Mouse (Mus musculus) small intestine, adult 2 months (tissue): Measurements from ENCODE around the gene Nanos2. TPM values are rescaled to one million over a fixed set of nuclear protein-coding genes. Genes with fewer than 3 reads are reported as not detected.

Source experiments
- H3K27ac ChIP-seq: fragments of 200-500 bp; 2 replicates; pipeline ENCODE4 v1.5.1; 2012; ENCODE audit warnings: low read depth, low read length, control low read depth, inconsistent platforms; ENCODE audit not compliant: insufficient read depth
- H3K27me3 ChIP-seq: fragments of 200-500 bp; 2 replicates; pipeline ENCODE4 v1.6.1; 2012; ENCODE audit warnings: mild to moderate bottlenecking, moderate library complexity, low read length, inconsistent platforms; ENCODE audit not compliant: control insufficient read depth, insufficient read depth
- H3K36me3 ChIP-seq: fragments of 200-500 bp; 2 replicates; pipeline ENCODE4 v1.6.1; 2012; ENCODE audit warnings: mild to moderate bottlenecking, low read length, control low read depth, inconsistent platforms; ENCODE audit not compliant: control insufficient read depth, insufficient read depth
- H3K4me1 ChIP-seq: fragments of 200-500 bp; 2 replicates; pipeline ENCODE4 v1.6.1; 2012; ENCODE audit warnings: low read length, inconsistent platforms, mixed read lengths; ENCODE audit not compliant: control insufficient read depth, insufficient read depth, insufficient read length
- H3K4me3 ChIP-seq: fragments of 200-500 bp; 2 replicates; pipeline ENCODE4 v1.5.1; 2012; ENCODE audit warnings: low read depth, mild to moderate bottlenecking, control low read depth, inconsistent platforms, low read length, moderate library complexity
- CTCF ChIP-seq: fragments of 200-500 bp; IDR thresholded peaks from 2 replicates; pipeline ENCODE4 v1.5.1; 2012; ENCODE audit warnings: low read depth, mild to moderate bottlenecking, control low read depth, inconsistent platforms, low read length, moderate library complexity, mixed read lengths; ENCODE audit not compliant: insufficient replicate concordance, insufficient read length; ENCODE audit errors: extremely low read depth
- POLR2A ChIP-seq: fragments of 200-500 bp; IDR thresholded peaks from 2 replicates; pipeline ENCODE4 v1.6.1; 2012; ENCODE audit warnings: low read depth, mild to moderate bottlenecking, control low read depth, inconsistent platforms, low read length, moderate library complexity
- WGBS: fragments of 180-500 bp; shearing (Covaris S2); methylation state at CpG from one replicate; pipeline ENCODE4 v1.1.7; 2018; 5-methylcytosine and 5-hydroxymethylcytosine counted together
- polyA plus RNA-seq: library from polyadenylated mRNA; depleted of rRNA; stranded (reverse); fragments of >200 nt; gene quantifications from 2 replicates; pipeline ENCODE4 v1.2.3, GENCODE M21; 2012

Gene Nanos2
- polyA plus RNA-seq, 1 experiment = not detected

DNA sequence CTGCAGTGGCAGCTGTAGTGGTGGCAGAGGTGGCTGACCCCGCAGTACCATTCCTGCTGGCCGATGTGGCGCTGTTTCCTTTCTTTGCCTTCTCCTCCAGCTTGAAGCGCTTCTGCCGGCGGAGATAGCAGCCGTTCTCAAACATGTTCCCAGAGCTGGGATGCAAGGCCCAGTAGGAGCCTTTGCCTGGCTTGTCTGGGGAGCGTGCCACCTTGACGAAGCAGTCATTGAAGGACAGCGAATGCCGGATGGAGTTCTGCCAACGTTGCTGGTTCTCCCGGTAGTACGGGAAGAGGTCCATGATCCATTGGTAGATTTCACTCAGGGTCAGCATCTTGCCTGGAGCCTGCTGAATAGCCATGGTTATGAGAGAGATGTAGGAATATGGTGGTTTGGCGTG is 27.3 kb downstream of the Nanos2 start:
- Histone ChIP-seq H3K4me3 (no peak overlapping the region), H3K27ac (no peak overlapping the region), H3K27me3 (no peaks in the 10 kb centered on the region; the same call in 1 of the 2 replicates), H3K36me3 (no peaks in the 10 kb centered on the region), H3K4me1 (peaks cover 13% of the 10 kb centered on the region)
- TF ChIP-seq CTCF (no peak), POLR2A (no peak)
- WGBS = 83% methylated on average over 15 of the region's 15 CpGs

- Histone ChIP-seq H3K27ac (no peak overlapping the region), H3K36me3 (no peaks in the 10 kb centered on the region), H3K4me3 (no peak overlapping the region), H3K4me1 (peaks cover 11% of the 10 kb centered on the region), H3K27me3 (no peaks in the 10 kb centered on the region; the same call in 1 of the 2 replicates)
- TF ChIP-seq CTCF (no peak), POLR2A (no peak)
- 72% methylated on average over 4 of the region's 4 CpGs for WGBS
Observed at GRCm38 (mm10) chr7:19016042-19016441, 28.8 kb downstream of the Nanos2 start.

DNA sequence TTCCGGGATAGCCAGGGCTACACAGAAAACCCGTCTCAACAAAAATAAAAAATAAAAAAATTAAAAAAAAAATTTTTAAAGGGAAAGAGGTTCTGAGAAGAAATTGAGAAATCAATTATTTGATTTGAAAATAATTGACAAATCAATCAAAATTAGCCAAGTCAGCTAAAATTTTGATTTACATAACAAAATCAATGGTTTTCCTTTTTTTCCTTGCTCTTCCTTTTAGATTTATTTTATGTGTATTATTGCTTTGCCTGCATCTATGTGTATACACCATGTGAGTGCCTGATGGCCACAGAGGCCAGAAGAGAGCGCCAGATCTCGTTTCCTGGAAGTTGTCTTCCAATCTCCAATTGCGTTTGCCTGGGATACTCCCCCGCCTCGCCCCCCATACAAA is 30.7 kb downstream of the Nanos2 start:
- no peak for TF ChIP-seq POLR2A
- no peak for TF ChIP-seq CTCF
- H3K27ac ChIP-seq = no peak overlapping the region
- H3K4me3 ChIP-seq = no peak overlapping the region
- H3K36me3 ChIP-seq = no peaks in the 10 kb centered on the region
- H3K27me3 ChIP-seq = no peaks in the 10 kb centered on the region
- 85% methylated on average over 7 of the region's 7 CpGs for WGBS
- H3K4me1 ChIP-seq = peaks cover 3% of the 10 kb centered on the region

DNA sequence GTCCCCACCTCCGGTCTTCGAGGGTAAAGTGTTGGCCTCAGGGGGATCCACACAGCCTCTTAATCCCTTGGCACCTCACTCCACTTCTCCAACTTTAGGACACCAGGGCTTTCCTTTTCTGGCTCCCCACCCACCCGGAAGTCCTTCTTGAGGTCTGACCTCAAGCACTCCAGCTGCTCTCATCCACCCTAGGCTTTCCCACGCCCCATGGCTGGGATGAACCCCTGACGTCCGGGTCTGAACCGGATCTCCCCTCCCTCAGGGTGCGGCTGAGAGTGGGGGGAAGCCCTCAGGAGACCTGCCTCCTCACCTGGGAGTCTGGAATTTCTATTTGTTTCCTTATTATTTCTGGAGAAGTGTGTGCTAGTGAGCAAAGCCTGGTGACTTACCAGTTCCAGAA is 33.8 kb downstream of the Nanos2 start:
- Histone ChIP-seq H3K4me1 (peaks cover 6% of the 10 kb centered on the region), H3K4me3 (peak overlapping the region; percentile 24), H3K27me3 (peaks cover 5% of the 10 kb centered on the region), H3K27ac (peak overlapping the region; percentile 7; the same call in 1 of the 2 replicates), H3K36me3 (no peaks in the 10 kb centered on the region)
- WGBS = 7% methylated on average over 8 of the region's 8 CpGs
- TF ChIP-seq POLR2A (no peak), CTCF (no peak)

GRCm38 (mm10) chr7:19022189-19022958 is 35.2 kb downstream of the Nanos2 start:
- H3K27ac ChIP-seq = 0 out of 2 replicates have a peak overlapping the region, but pooled peaks have one; percentile 15
- 20% methylated on average over 18 of the region's 18 CpGs for WGBS

GRCm38 (mm10) chr7:19023357-19023814 is 36.2 kb downstream of the Nanos2 start, which contains the start of gene Foxa3:
Foxa3 (minus strand) TSS chr7:19023538.
- H3K27ac ChIP-seq = peak within 1 kb of the TSS; percentile 15
- H3K4me1 ChIP-seq = peaks cover 9% of the 10 kb centered on the region
- TF ChIP-seq CTCF (peak; percentile 48; the same call in 1 of the 2 replicates), POLR2A (peak; percentile 81; the same call in 1 of the 2 replicates)
- no peaks in the 10 kb centered on the region for H3K36me3 ChIP-seq
- peaks cover 5% of the 10 kb centered on the region for H3K27me3 ChIP-seq
- H3K4me3 ChIP-seq = peak within 1 kb of the TSS; percentile 88
- 2% methylated on average over 30 of the region's 30 CpGs for WGBS

More at GRCm38 (mm10) chr7:19022189-19022958, 35.2 kb downstream of the Nanos2 start:
- Histone ChIP-seq H3K4me3 (peak overlapping the region; percentile 63), H3K4me1 (peaks cover 9% of the 10 kb centered on the region), H3K36me3 (no peaks in the 10 kb centered on the region), H3K27me3 (peaks cover 5% of the 10 kb centered on the region)
- no peak for TF ChIP-seq CTCF
- no peak for TF ChIP-seq POLR2A

DNA sequence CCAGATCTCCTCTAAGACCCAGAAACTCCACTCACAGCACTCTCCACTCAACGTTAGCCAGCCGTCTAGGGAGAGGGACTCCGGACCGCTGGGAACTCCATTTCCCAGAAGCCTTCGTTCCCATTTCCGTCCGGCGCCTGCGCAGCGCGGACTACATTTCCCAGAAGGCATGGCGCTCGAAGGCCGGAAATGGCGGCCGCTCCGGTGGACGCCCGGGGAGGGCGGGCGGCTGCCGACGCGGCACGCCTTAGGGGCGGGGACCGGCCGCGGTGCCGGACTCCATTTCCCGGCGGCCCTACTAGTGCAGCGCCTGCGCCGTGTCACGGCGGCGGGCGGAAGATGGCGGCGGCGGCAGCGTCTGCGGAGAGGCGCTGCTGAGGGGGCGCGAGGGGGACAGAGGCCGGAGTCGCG is 36.9 kb downstream of the Nanos2 start, which contains the start of gene Sympk:
TSS of gene Sympk (plus strand) at position 282 of the 411 bp plus-strand sequence.
- peaks cover 5% of the 10 kb centered on the region for H3K27me3 ChIP-seq
- under 1% methylated on average over 49 of the region's 50 CpGs for WGBS
- H3K27ac ChIP-seq = peak within 1 kb of the TSS; percentile 15
- H3K4me3 ChIP-seq = peak within 1 kb of the TSS; percentile 88
- H3K4me1 ChIP-seq = peaks cover 9% of the 10 kb centered on the region
- TF ChIP-seq CTCF (no peak), POLR2A (peak; percentile 45)
- peaks cover 4% of the 10 kb centered on the region for H3K36me3 ChIP-seq
